Mouse (Mus musculus): Measurements from ENCODE around the gene Trim66.

The Trim66 gene

GRCm38 (mm10) chr7:109508034-109508433, at the start of gene Trim66:
Gene Trim66, minus strand, starts transcription at chr7:109508134.
- no peak for DNase-seq (ENCODE audit: low spot score)

- no peak for DNase-seq (ENCODE audit: low spot score)
Measured at GRCm38 (mm10) chr7:109546726-109547125, 38.8 kb upstream of the Trim66 start.

- no peak for DNase-seq (ENCODE audit: low spot score)
Measured at GRCm38 (mm10) chr7:109546186-109546585, 38.3 kb upstream of the Trim66 start.

GRCm38 (mm10) chr7:109545255-109545993, 37.5 kb upstream of the Trim66 start:
- no peak for DNase-seq (ENCODE audit: low spot score)

- no peak for DNase-seq (ENCODE audit: low spot score)
Measured at GRCm38 (mm10) chr7:109544792-109545191, 36.9 kb upstream of the Trim66 start.

GRCm38 (mm10) chr7:109542364-109542628, 34.4 kb upstream of the Trim66 start:
- DNase-seq (ENCODE audit: low spot score): no peak

GRCm38 (mm10) chr7:109541609-109542363, 33.9 kb upstream of the Trim66 start:
- DNase-seq (ENCODE audit: low spot score): no peak

GRCm38 (mm10) chr7:109540902-109541301, 33.0 kb upstream of the Trim66 start:
- no peak for DNase-seq (ENCODE audit: low spot score)

GRCm38 (mm10) chr7:109536451-109536946, 28.6 kb upstream of the Trim66 start:
- no peak for DNase-seq (ENCODE audit: low spot score)

GRCm38 (mm10) chr7:109534921-109535320, 27.0 kb upstream of the Trim66 start:
- no peak for DNase-seq (ENCODE audit: low spot score)

GRCm38 (mm10) chr7:109533888-109534287, 26.0 kb upstream of the Trim66 start:
- DNase-seq (ENCODE audit: low spot score): no peak

GRCm38 (mm10) chr7:109533129-109533528, 25.2 kb upstream of the Trim66 start:
- no peak for DNase-seq (ENCODE audit: low spot score)

- DNase-seq (ENCODE audit: low spot score): no peak
Measured at GRCm38 (mm10) chr7:109532691-109533090, 24.8 kb upstream of the Trim66 start.

GRCm38 (mm10) chr7:109531501-109531900, 23.6 kb upstream of the Trim66 start:
- DNase-seq (ENCODE audit: low spot score): no peak

GRCm38 (mm10) chr7:109529741-109530140, 21.8 kb upstream of the Trim66 start:
- no peak for DNase-seq (ENCODE audit: low spot score)

GRCm38 (mm10) chr7:109528356-109528755, 20.4 kb upstream of the Trim66 start:
- DNase-seq (ENCODE audit: low spot score): no peak

GRCm38 (mm10) chr7:109527536-109527935, 19.6 kb upstream of the Trim66 start:
- DNase-seq (ENCODE audit: low spot score): no peak

- no peak for DNase-seq (ENCODE audit: low spot score)
Measured at GRCm38 (mm10) chr7:109525740-109526663, 18.1 kb upstream of the Trim66 start.

GRCm38 (mm10) chr7:109524763-109525162, 16.8 kb upstream of the Trim66 start:
- DNase-seq (ENCODE audit: low spot score): no peak

GRCm38 (mm10) chr7:109524442-109524744, 16.5 kb upstream of the Trim66 start:
- no peak for DNase-seq (ENCODE audit: low spot score)

- no peak for DNase-seq (ENCODE audit: low spot score)
Measured at GRCm38 (mm10) chr7:109523741-109524441, 16.0 kb upstream of the Trim66 start.

- DNase-seq (ENCODE audit: low spot score): no peak
Measured at GRCm38 (mm10) chr7:109523304-109523703, 15.4 kb upstream of the Trim66 start.
